Mouse (Mus musculus) embryo, embryonic 11 days (tissue): Measurements from ENCODE around the gene Slc22a15.
A peak's percentile ranks its signal among the peaks of the same experiment; 100 is the strongest.
"Not testable (repeated sequence)": the region's sequence is repeated elsewhere in the genome, so short reads cannot be mapped to it uniquely, and the experiment has no call there.

Experiments
- DNase-seq: peaks from one replicate; pipeline ENCODE4 v3.0.0-alpha.2; 2015

Gene Slc22a15

GRCm38 (mm10) chr3:101860151-101860550, 64.1 kb downstream of the Slc22a15 start:
- no peak for DNase-seq

GRCm38 (mm10) chr3:101859740-101860139, 64.5 kb downstream of the Slc22a15 start:
- no peak for DNase-seq

GRCm38 (mm10) chr3:101854075-101854474, 70.2 kb downstream of the Slc22a15 start:
- no peak for DNase-seq

GRCm38 (mm10) chr3:101851363-101851762, 72.9 kb downstream of the Slc22a15 start:
- no peak for DNase-seq

- no peak for DNase-seq
Observed at GRCm38 (mm10) chr3:101848816-101849215, 75.4 kb downstream of the Slc22a15 start, which contains the start of gene Mab21l3. Mab21l3 (minus strand) TSS chr3:101848959.

- DNase-seq: no peak
Observed at GRCm38 (mm10) chr3:101846096-101846495, 78.2 kb downstream of the Slc22a15 start.

GRCm38 (mm10) chr3:101842372-101843094, 81.7 kb downstream of the Slc22a15 start:
- DNase-seq: peak; percentile 30

GRCm38 (mm10) chr3:101839327-101839726, 84.9 kb downstream of the Slc22a15 start:
- no peak for DNase-seq

GRCm38 (mm10) chr3:101836971-101837370, 87.3 kb downstream of the Slc22a15 start:
- no peak for DNase-seq

- no peak for DNase-seq
Observed at GRCm38 (mm10) chr3:101836532-101836931, 87.7 kb downstream of the Slc22a15 start.

GRCm38 (mm10) chr3:101836045-101836444, 88.2 kb downstream of the Slc22a15 start:
- peak; percentile 91 for DNase-seq

- peak; percentile 42 for DNase-seq
Observed at GRCm38 (mm10) chr3:101831189-101831858, 92.9 kb downstream of the Slc22a15 start.

- no peak for DNase-seq
Observed at GRCm38 (mm10) chr3:101829881-101830616, 94.2 kb downstream of the Slc22a15 start.

- no peak for DNase-seq
Observed at GRCm38 (mm10) chr3:101828595-101828994, 95.7 kb downstream of the Slc22a15 start.

GRCm38 (mm10) chr3:101827220-101827715, 97.0 kb downstream of the Slc22a15 start:
- DNase-seq: no peak

GRCm38 (mm10) chr3:101824338-101824737, 99.9 kb downstream of the Slc22a15 start:
- no peak for DNase-seq

- DNase-seq: no peak
Observed at GRCm38 (mm10) chr3:101822052-101822451, 102.2 kb downstream of the Slc22a15 start.

GRCm38 (mm10) chr3:101820708-101821107, 103.5 kb downstream of the Slc22a15 start:
- DNase-seq: not testable (repeated sequence)

GRCm38 (mm10) chr3:101816006-101816405, 108.2 kb downstream of the Slc22a15 start:
- no peak for DNase-seq

- no peak for DNase-seq
Observed at GRCm38 (mm10) chr3:101814790-101815189, 109.5 kb downstream of the Slc22a15 start.

GRCm38 (mm10) chr3:101812341-101812962, 111.8 kb downstream of the Slc22a15 start:
- peak; percentile 85 for DNase-seq

GRCm38 (mm10) chr3:101811931-101812330, 112.3 kb downstream of the Slc22a15 start:
- DNase-seq: no peak

GRCm38 (mm10) chr3:101807646-101808045, 116.6 kb downstream of the Slc22a15 start:
- no peak for DNase-seq
